Mouse (Mus musculus): ENCODE data around the gene Gsk3b. TPM values are rescaled to one million over a fixed set of nuclear protein-coding genes. Genes with fewer than 3 reads are reported as not detected.

Gene Gsk3b
- polyA plus RNA-seq, 1 experiment from 2014 or later: 36.7 TPM

DNA sequence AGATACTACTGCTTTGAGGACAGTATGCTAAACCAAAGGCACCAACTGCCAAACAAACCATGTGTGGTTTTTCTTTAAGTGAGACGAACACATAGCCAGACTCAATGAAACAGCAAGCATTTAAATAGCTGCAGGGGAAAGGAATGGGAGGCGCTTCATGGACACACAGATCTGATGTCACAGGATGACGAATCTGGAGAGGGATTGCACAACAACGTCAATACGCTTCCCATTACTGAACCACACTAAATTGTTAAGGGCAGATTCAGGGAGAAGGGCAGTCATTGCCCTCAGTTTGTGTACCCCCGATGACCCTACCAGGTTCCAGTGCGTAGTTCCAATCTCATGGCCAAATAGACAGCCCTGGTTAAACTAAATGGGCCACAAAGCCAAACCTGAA, 197.0 kb downstream of the Gsk3b start:
- Histone ChIP-seq H3K9ac (no peak overlapping the region), H3K4me1 (peaks cover 8% of the 10 kb centered on the region; the same call in 1 of the 2 replicates), H3K36me3 (no peaks in the 10 kb centered on the region), H3K27me3 (replicated peaks) (no peaks in the 10 kb centered on the region), H3K9me3 (no peaks in the 10 kb centered on the region), H3K4me3 (no peak overlapping the region), H3K4me2 (no peak overlapping the region), H3K27ac (replicated peaks) (no peak overlapping the region)
- no peak for ATAC-seq (ENCODE audit: extremely low read depth, insufficient number of reproducible peaks, low FRiP score, low TSS enrichment)
- WGBS: 75% methylated on average over 7 of the region's 7 CpGs

DNA sequence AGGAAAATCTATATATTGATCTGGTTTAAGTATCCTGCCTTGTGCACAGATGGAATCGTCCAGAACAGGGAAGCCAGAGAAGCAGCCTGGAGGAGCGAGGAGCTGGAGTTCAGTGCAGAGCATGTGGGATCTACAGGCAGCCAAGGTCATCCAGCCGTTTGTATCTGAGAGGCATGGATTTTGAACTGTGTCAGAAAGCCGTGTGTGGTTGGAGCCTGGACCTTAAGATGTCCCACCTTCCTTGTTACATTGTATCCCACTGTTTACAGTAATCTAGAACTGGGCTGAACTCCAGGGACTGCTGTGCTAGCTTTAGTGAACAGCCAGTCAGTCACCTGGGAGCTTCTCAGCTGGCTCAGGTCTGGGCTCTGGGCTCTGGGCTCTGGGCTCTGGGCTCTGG, 197.7 kb downstream of the Gsk3b start:
- no peaks in the 10 kb centered on the region for H3K9me3 ChIP-seq
- H3K36me3 ChIP-seq: no peaks in the 10 kb centered on the region
- H3K4me2 ChIP-seq: no peak overlapping the region
- no peak overlapping the region for H3K4me3 ChIP-seq
- no peak overlapping the region for H3K27ac ChIP-seq (replicated peaks)
- WGBS: 53% methylated on average over 4 of the region's 4 CpGs
- ATAC-seq (ENCODE audit: extremely low read depth, insufficient number of reproducible peaks, low FRiP score, low TSS enrichment): no peak
- peaks cover 8% of the 10 kb centered on the region; the same call in 1 of the 2 replicates for H3K4me1 ChIP-seq
- H3K9ac ChIP-seq: no peak overlapping the region
- H3K27me3 ChIP-seq (replicated peaks): no peaks in the 10 kb centered on the region

DNA sequence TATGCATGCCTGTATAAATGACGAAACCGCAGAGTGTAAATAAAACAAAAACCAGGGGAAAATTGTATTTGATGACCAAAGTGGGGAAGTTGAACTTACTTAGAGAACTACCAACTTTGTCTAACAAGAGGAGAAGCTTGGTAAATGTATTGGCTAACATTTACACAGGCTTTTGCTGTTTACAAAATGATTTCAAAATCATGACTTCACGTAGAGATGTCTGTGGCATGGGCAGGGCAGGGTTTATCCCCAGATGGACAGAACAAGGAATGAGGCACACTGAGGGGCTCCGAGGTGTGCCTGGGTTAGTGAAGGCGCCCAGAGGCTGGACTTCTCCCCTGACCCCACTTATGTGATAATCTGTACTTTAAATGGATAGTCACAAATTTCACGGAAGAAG, 198.6 kb downstream of the Gsk3b start:
- no peak overlapping the region for H3K9ac ChIP-seq
- H3K4me3 ChIP-seq: no peak overlapping the region
- H3K27ac ChIP-seq (replicated peaks): no peak overlapping the region
- H3K9me3 ChIP-seq: no peaks in the 10 kb centered on the region
- WGBS: 71% methylated on average over 6 of the region's 6 CpGs
- H3K27me3 ChIP-seq (replicated peaks): no peaks in the 10 kb centered on the region
- H3K4me1 ChIP-seq: peaks cover 8% of the 10 kb centered on the region; the same call in 1 of the 2 replicates
- no peaks in the 10 kb centered on the region for H3K36me3 ChIP-seq
- H3K4me2 ChIP-seq: no peak overlapping the region
- no peak for ATAC-seq (ENCODE audit: extremely low read depth, insufficient number of reproducible peaks, low FRiP score, low TSS enrichment)

DNA sequence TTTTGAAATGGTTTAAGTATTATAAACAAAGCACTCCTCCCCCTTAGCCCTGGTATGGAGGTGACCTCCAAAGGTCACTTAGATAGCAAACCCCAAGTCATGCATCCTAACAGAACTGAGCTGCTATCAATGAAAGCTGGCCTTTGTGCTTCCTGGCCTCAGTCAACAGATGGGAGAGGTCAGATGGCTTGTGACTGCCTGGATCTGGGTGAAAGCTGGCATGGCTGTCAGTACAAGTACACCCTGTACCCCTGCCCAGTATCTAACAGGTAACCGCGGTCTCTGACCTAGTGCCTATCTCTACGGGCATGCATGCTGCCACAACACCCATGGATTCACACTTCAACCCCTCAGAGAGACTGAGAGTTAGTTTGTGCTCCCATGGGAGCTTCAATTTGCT, 199.0 kb downstream of the Gsk3b start:
- H3K9me3 ChIP-seq: no peaks in the 10 kb centered on the region
- WGBS: 79% methylated on average over 3 of the region's 3 CpGs
- H3K4me2 ChIP-seq: no peak overlapping the region
- no peak overlapping the region for H3K4me3 ChIP-seq
- H3K27ac ChIP-seq (replicated peaks): no peak overlapping the region
- H3K27me3 ChIP-seq (replicated peaks): no peaks in the 10 kb centered on the region
- H3K9ac ChIP-seq: no peak overlapping the region
- no peak for ATAC-seq (ENCODE audit: extremely low read depth, insufficient number of reproducible peaks, low FRiP score, low TSS enrichment)
- no peaks in the 10 kb centered on the region for H3K36me3 ChIP-seq
- peaks cover 8% of the 10 kb centered on the region; the same call in 1 of the 2 replicates for H3K4me1 ChIP-seq

DNA sequence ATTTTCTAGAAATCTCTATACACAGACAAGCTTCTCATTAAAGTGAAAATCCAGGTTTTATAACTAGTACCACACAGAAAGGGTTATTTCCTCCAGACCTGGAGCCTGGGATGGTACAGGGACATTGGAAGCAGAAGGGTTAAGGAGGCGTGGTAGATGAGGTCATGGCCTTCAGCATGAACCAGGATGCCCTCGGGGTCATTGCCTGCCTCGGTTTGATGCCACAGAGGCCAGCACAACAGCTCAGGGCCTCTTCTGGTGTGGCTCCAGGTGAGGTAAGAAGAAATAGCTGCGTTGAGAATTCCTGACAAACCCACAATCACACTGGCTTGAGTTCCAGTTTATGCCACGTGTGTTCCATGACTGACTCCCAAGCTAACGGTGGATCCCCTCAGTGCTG, 200.1 kb downstream of the Gsk3b start:
- no peak overlapping the region for H3K27ac ChIP-seq (replicated peaks)
- no peaks in the 10 kb centered on the region for H3K36me3 ChIP-seq
- no peak overlapping the region for H3K4me2 ChIP-seq
- no peak for ATAC-seq (ENCODE audit: extremely low read depth, insufficient number of reproducible peaks, low FRiP score, low TSS enrichment)
- H3K9me3 ChIP-seq: no peaks in the 10 kb centered on the region
- H3K27me3 ChIP-seq (replicated peaks): no peaks in the 10 kb centered on the region
- H3K4me3 ChIP-seq: no peak overlapping the region
- H3K9ac ChIP-seq: no peak overlapping the region
- H3K4me1 ChIP-seq: peaks cover 8% of the 10 kb centered on the region; the same call in 1 of the 2 replicates
- 26% methylated on average over 6 of the region's 6 CpGs for WGBS

DNA sequence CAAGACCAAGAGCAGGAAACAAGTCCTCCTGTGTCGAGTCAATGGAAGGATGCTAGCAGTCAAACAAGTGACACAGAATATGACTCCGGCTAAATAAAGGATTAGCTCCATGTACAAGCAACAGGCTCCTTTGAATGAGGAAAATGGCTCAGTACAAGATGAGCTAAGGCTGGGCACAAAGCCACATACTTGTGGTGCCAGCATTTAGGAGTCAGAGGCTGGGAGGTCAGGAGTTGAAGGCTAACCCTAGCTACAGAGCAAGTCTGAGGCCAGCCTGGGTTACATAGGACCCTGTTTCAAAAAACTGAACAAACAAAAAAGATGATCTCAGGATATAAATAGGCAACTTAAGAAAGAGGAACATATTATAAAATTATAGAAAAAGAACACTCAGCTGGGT, 201.3 kb downstream of the Gsk3b start:
- no peaks in the 10 kb centered on the region for H3K9me3 ChIP-seq
- H3K9ac ChIP-seq: no peak overlapping the region
- peaks cover 11% of the 10 kb centered on the region for H3K4me1 ChIP-seq
- no peak overlapping the region for H3K4me2 ChIP-seq
- H3K27me3 ChIP-seq (replicated peaks): no peaks in the 10 kb centered on the region
- no peak overlapping the region for H3K27ac ChIP-seq (replicated peaks)
- no peaks in the 10 kb centered on the region for H3K36me3 ChIP-seq
- WGBS: 51% methylated on average over 2 of the region's 2 CpGs
- no peak for ATAC-seq (ENCODE audit: extremely low read depth, insufficient number of reproducible peaks, low FRiP score, low TSS enrichment)
- no peak overlapping the region for H3K4me3 ChIP-seq

DNA sequence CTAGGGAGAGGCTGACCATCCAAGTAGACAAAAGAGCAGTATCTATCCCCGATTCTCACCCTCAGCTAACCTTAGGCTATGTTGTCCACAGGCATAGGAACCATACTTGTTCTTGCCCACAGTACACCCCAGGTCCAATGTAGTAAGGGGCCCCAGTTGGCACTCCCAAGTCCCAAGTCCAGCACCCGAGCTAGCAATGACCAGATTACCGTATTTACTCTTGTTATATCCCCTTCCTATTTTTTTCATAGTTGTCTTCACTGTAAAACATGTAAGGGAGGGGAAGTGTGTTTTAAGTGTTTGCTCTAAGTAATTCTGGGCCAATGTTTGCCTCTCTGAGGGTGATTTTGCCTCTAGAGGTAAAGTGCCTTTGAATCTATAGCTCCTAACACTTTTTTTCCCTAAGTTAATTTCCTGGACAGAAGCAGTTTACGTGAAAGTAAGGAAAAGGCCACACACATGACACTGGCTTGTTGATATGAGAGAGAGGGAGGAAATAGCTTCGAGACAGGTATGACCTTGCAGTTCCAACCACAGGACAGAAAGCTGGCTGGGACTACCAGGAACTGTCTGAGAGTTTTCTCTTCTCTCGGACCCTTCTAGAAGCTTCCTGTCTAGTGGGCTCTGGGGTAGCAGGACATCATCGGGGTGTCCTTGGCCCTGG, 206.0 kb downstream of the Gsk3b start, which contains the start of gene Nr1i2:
Gene Nr1i2, minus strand, starts transcription at position 140 of the 664 bp plus-strand sequence.
- no peak within 1 kb of the TSS for H3K4me3 ChIP-seq
- no peaks in the 10 kb centered on the region for H3K27me3 ChIP-seq (replicated peaks)
- no peaks in the 10 kb centered on the region for H3K36me3 ChIP-seq
- 55% methylated on average over 7 of the region's 7 CpGs for WGBS
- H3K4me2 ChIP-seq: no peak within 1 kb of the TSS
- ATAC-seq (ENCODE audit: extremely low read depth, insufficient number of reproducible peaks, low FRiP score, low TSS enrichment): no peak
- peaks cover 8% of the 10 kb centered on the region for H3K4me1 ChIP-seq
- H3K9me3 ChIP-seq: no peaks in the 10 kb centered on the region
- H3K27ac ChIP-seq (replicated peaks): no peak within 1 kb of the TSS
- no peak within 1 kb of the TSS for H3K9ac ChIP-seq

DNA sequence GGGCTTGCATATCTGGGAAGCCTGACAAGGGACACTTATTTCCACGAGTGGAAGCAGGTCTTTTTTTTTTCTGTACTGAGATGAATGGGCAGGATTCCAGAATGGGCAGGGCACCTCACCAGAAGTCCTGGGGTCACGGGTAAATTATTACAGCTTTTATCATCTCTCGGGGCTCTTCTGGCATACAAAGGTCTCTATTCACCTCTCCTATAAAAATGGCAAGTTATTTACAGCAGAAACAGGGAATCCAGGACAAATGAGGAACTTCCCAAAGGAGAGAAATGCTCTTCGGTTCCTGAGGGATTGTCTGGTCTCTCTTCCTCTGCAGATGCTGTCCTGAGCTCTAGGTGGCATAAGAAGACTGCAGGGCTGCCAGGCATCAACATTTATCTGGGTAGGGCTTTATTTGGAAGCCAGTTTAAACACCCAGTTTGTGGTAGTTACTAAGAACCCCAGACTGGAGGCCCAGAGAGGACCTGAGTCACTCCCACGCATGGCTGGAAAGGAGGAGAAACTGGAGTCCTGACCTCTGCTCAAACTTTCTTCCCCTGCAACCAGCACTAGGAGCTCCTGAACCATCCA, 206.6 kb downstream of the Gsk3b start:
- H3K27ac ChIP-seq (replicated peaks): no peak overlapping the region
- no peak overlapping the region for H3K4me2 ChIP-seq
- H3K36me3 ChIP-seq: no peaks in the 10 kb centered on the region
- no peaks in the 10 kb centered on the region for H3K9me3 ChIP-seq
- no peak for ATAC-seq (ENCODE audit: extremely low read depth, insufficient number of reproducible peaks, low FRiP score, low TSS enrichment)
- H3K4me3 ChIP-seq: no peak overlapping the region
- 36% methylated on average over 5 of the region's 5 CpGs for WGBS
- H3K9ac ChIP-seq: no peak overlapping the region
- H3K4me1 ChIP-seq: peaks cover 8% of the 10 kb centered on the region
- H3K27me3 ChIP-seq (replicated peaks): no peaks in the 10 kb centered on the region

Other genes starting within 250 kb of the Gsk3b start
- gene Gm36028, start 227.9 kb upstream of the Gsk3b start, polyA plus RNA-seq (2015; fragmentation: Nextera tagmentation; extraction: Ambion mirVana): 0.31 and 0.57 TPM in 2 replicates
- 35.0 and 37.1 TPM in 2 replicates for gene Lrrc58, start 220.6 kb upstream of the Gsk3b start, polyA plus RNA-seq (2015; fragmentation: Nextera tagmentation; extraction: Ambion mirVana)
- 0.47 and 0.52 TPM in 2 replicates for gene Gpr156, start 172.5 kb upstream of the Gsk3b start, polyA plus RNA-seq (2015; fragmentation: Nextera tagmentation; extraction: Ambion mirVana)
- 0.13 TPM in 1 of 2 replicates, not detected in the other for gene Nr1i2, start 205.8 kb downstream of the Gsk3b start, polyA plus RNA-seq (2015; fragmentation: Nextera tagmentation; extraction: Ambion mirVana)